Mouse (Mus musculus) embryo, embryonic 11 days (tissue): ENCODE results near the gene Gm10974.
A peak's percentile ranks its signal among the peaks of the same experiment; 100 is the strongest.

Source experiments
- DNase-seq: peaks from one replicate; pipeline ENCODE4 v3.0.0-alpha.2; 2015

Gene Gm10974

GRCm38 (mm10) chr7:66364491-66364890, 1.2 kb upstream of the Gm10974 start:
- DNase-seq = no peak

GRCm38 (mm10) chr7:66365411-66365810, 294 bp upstream of the Gm10974 start:
- DNase-seq = no peak

GRCm38 (mm10) chr7:66369071-66369933, 3.6 kb downstream of the Gm10974 start:
- no peak for DNase-seq

GRCm38 (mm10) chr7:66369934-66370445, 4.3 kb downstream of the Gm10974 start:
- no peak for DNase-seq

GRCm38 (mm10) chr7:66370970-66371369, 5.3 kb downstream of the Gm10974 start:
- no peak for DNase-seq

GRCm38 (mm10) chr7:66373391-66373790, 7.7 kb downstream of the Gm10974 start:
- no peak for DNase-seq

GRCm38 (mm10) chr7:66375736-66376135, 10.0 kb downstream of the Gm10974 start:
- DNase-seq = no peak

GRCm38 (mm10) chr7:66376560-66376959, 10.9 kb downstream of the Gm10974 start:
- no peak for DNase-seq

GRCm38 (mm10) chr7:66384213-66384612, 18.5 kb downstream of the Gm10974 start:
- DNase-seq = no peak

- no peak for DNase-seq
These were observed 19.2 kb downstream of the Gm10974 start for GRCm38 (mm10) chr7:66384891-66385290.

GRCm38 (mm10) chr7:66385826-66386225, 20.1 kb downstream of the Gm10974 start:
- DNase-seq = no peak

- DNase-seq = no peak
These were observed 20.7 kb downstream of the Gm10974 start for GRCm38 (mm10) chr7:66386411-66386810.

GRCm38 (mm10) chr7:66387419-66387812, 21.7 kb downstream of the Gm10974 start:
- DNase-seq = peak; percentile 47

GRCm38 (mm10) chr7:66387813-66388521, 22.3 kb downstream of the Gm10974 start, which contains the start of gene Lrrk1:
TSS of gene Lrrk1 (minus strand) at chr7:66388350.
- peak; percentile 83 for DNase-seq

- peak; percentile 89 for DNase-seq
These were observed 23.2 kb downstream of the Gm10974 start for GRCm38 (mm10) chr7:66388621-66389532.

- DNase-seq = no peak
These were observed 31.6 kb downstream of the Gm10974 start for GRCm38 (mm10) chr7:66397288-66397687.

- no peak for DNase-seq
These were observed 35.9 kb downstream of the Gm10974 start for GRCm38 (mm10) chr7:66401605-66402004.

- DNase-seq = no peak
These were observed 37.2 kb downstream of the Gm10974 start for GRCm38 (mm10) chr7:66402876-66403275.

GRCm38 (mm10) chr7:66404141-66404540, 38.4 kb downstream of the Gm10974 start:
- no peak for DNase-seq

GRCm38 (mm10) chr7:66404802-66405201, 39.1 kb downstream of the Gm10974 start:
- DNase-seq = no peak

- no peak for DNase-seq
These were observed 39.8 kb downstream of the Gm10974 start for GRCm38 (mm10) chr7:66405541-66405940.

GRCm38 (mm10) chr7:66405951-66406721, 40.4 kb downstream of the Gm10974 start:
- no peak for DNase-seq
